Mouse (Mus musculus) ES-E14 (cell line): ENCODE data around the gene Ripor2.

Source experiments
- CHD2 ChIP-seq: IDR thresholded peaks from 2 replicates; pipeline ENCODE4 v1.6.1; 2014; ENCODE audit warnings: mild to moderate bottlenecking, low read depth, low read length, inconsistent platforms
- HCFC1 ChIP-seq: IDR thresholded peaks from 2 replicates; pipeline ENCODE4 v1.6.1; 2012; ENCODE audit warnings: low read length, inconsistent platforms, borderline replicate concordance; ENCODE audit not compliant: insufficient read depth
- ZC3H11A ChIP-seq: IDR thresholded peaks from 2 replicates; pipeline ENCODE4 v1.6.1; 2012; ENCODE audit warnings: low read depth, mild to moderate bottlenecking, inconsistent platforms, low read length, borderline replicate concordance

GRCm38 (mm10) chr13:24604096-24604495 is 22.1 kb downstream of the Ripor2 start:
- TF ChIP-seq ZC3H11A (no peak), HCFC1 (no peak), CHD2 (no peak)
